13 mouse cellular contexts compared by ENCODE assay signal in genomic region chr14:27242253-27242652, GRCm38 (mm10).
DNase-seq lines count a peak whose midpoint lies in the region; ATAC-seq and TF ChIP-seq lines count a peak whose summit lies in the region.
"Had no signal": no experiment of that assay in that cellular context is flagged by ENCODE, and none has a peak within 500 bp of the region (broad histone marks: within the 10 kb centered on the region; RNA-seq: fewer than 3 reads in every experiment).

No protein-coding gene starts in this region.

- no peak for DNase-seq in liver, postnatal 0 days
- no peak for DNase-seq in liver
- peak; percentile 48 to 50 for DNase-seq in heart, postnatal 10 days
- DNase-seq in kidney, postnatal 4 days, result peak; percentile 23 to 59
- no peak for DNase-seq in layer of hippocampus, adult 8-10 months (ENCODE audit: low spot score in 2 of 2)
- no peak for DNase-seq in urinary bladder, postnatal 36 days (ENCODE audit: low spot score in 2 of 2)
- DNase-seq: cerebellum, adult 8-10 months; thymus, adult 18-20 months had no signal

- no peak overlapping the region for H3K9ac ChIP-seq in liver, postnatal 0 days (replicated peaks)
- H3K9ac ChIP-seq in neural tube, embryonic 15.5 days (replicated peaks), result no peak overlapping the region
- H3K9ac ChIP-seq: embryonic facial prominence, embryonic 13.5 days had no signal

- no peaks in the 10 kb centered on the region for H3K27me3 ChIP-seq in liver, postnatal 0 days (ENCODE audit: insufficient read depth, low read length)
- no peaks in the 10 kb centered on the region for H3K27me3 ChIP-seq in small intestine, adult 2 months (ENCODE audit: control insufficient read depth, insufficient read depth, low read length)
- no peaks in the 10 kb centered on the region for H3K27me3 ChIP-seq in neural tube, embryonic 15.5 days (replicated peaks)
- H3K27me3 ChIP-seq: embryonic facial prominence, embryonic 13.5 days had no signal

- TF ChIP-seq EP300 in liver, postnatal 0 days (IDR thresholded peaks at IDR 0.05; ENCODE audit: low read depth), result no peak

- no peak overlapping the region for H3K4me3 ChIP-seq in liver, postnatal 0 days (ENCODE audit: low read depth, low read length)
- H3K4me3 ChIP-seq in small intestine, adult 2 months (ENCODE audit: low read depth, low read length), result no peak overlapping the region
- H3K4me3 ChIP-seq in neural tube, embryonic 15.5 days (replicated peaks), result no peak overlapping the region
- H3K4me3 ChIP-seq: embryonic facial prominence, embryonic 13.5 days had no signal

- no peak overlapping the region for H3K27ac ChIP-seq in liver, postnatal 0 days (ENCODE audit: low read depth)
- 0 out of 2 replicates have a peak overlapping the region, but pooled peaks have one; percentile 6 for H3K27ac ChIP-seq in small intestine, adult 2 months (ENCODE audit: insufficient read depth, low read depth, low read length)
- no peak overlapping the region for H3K27ac ChIP-seq in neural tube, embryonic 15.5 days (replicated peaks)
- H3K27ac ChIP-seq: embryonic facial prominence, embryonic 13.5 days; hindbrain, postnatal 0 days; macrophage had no signal

- intact Hi-C loops in heart, postnatal 10 days (cut with DNase I), result no loop called here

- peak; percentile 31; the same call in 1 of the 2 replicates for ATAC-seq in liver, postnatal 0 days
- ATAC-seq in neural tube, embryonic 15.5 days (ENCODE audit: low FRiP score), result no peak
- ATAC-seq: hindbrain, postnatal 0 days had no signal

- no peak for TF ChIP-seq CTCF in liver, postnatal 0 days (IDR thresholded peaks at IDR 0.05; ENCODE audit: low read depth)
- TF ChIP-seq CTCF in small intestine, adult 2 months (IDR thresholded peaks at IDR 0.05; ENCODE audit: extremely low read depth, insufficient read length, insufficient replicate concordance, low read depth, low read length), result no peak

- TF ChIP-seq POLR2A in small intestine, adult 2 months (IDR thresholded peaks at IDR 0.05; ENCODE audit: low read depth, low read length), result no peak

- H3K36me3 ChIP-seq in liver, postnatal 0 days (replicated peaks; ENCODE audit: insufficient read depth, low read length), result no peaks in the 10 kb centered on the region
- no peaks in the 10 kb centered on the region for H3K36me3 ChIP-seq in small intestine, adult 2 months (ENCODE audit: control insufficient read depth, insufficient read depth, low read length)
- no peaks in the 10 kb centered on the region for H3K36me3 ChIP-seq in neural tube, embryonic 15.5 days
- H3K36me3 ChIP-seq: embryonic facial prominence, embryonic 13.5 days had no signal

- H3K9me3 ChIP-seq in liver, postnatal 0 days (ENCODE audit: low read length), result no peaks in the 10 kb centered on the region
- H3K9me3 ChIP-seq in neural tube, embryonic 15.5 days (replicated peaks), result no peaks in the 10 kb centered on the region
- H3K9me3 ChIP-seq: embryonic facial prominence, embryonic 13.5 days had no signal

- H3K4me2 ChIP-seq in liver, postnatal 0 days (ENCODE audit: low read depth, low read length), result no peak overlapping the region
- no peak overlapping the region for H3K4me2 ChIP-seq in neural tube, embryonic 15.5 days
- H3K4me2 ChIP-seq: embryonic facial prominence, embryonic 13.5 days had no signal

- H3K4me1 ChIP-seq in liver, postnatal 0 days (ENCODE audit: insufficient read depth), result peaks cover 6% of the 10 kb centered on the region; the same call in 1 of the 2 replicates
- 0 out of 2 replicates have a peak, but pooled peaks cover 4% of the 10 kb centered on the region for H3K4me1 ChIP-seq in small intestine, adult 2 months (ENCODE audit: control insufficient read depth, insufficient read depth, insufficient read length, low read length)
- no peaks in the 10 kb centered on the region for H3K4me1 ChIP-seq in neural tube, embryonic 15.5 days

- WGBS in liver, postnatal 0 days (ENCODE audit: insufficient replicate concordance), result 69% methylated on average over 8 of the region's 8 CpGs
- WGBS in small intestine, adult 2 months, result 90% methylated on average over 8 of the region's 8 CpGs
- WGBS in neural tube, embryonic 15.5 days, result 91% methylated on average over 8 of the region's 8 CpGs

Comparison
In these comparisons a context has a peak if more than half of its experiments do, and no peak if none do; other contexts are left out.
1. DNase-seq: peak in heart, postnatal 10 days (2 of 2) and kidney, postnatal 4 days (2 of 2); none in liver, postnatal 0 days (single experiment), liver (single experiment), layer of hippocampus, adult 8-10 months (0 of 2) and urinary bladder, postnatal 36 days (0 of 2).